Mouse (Mus musculus) left cerebral cortex, adult 18-20 months (tissue): ENCODE results near the gene 2610528A11Rik. TPM values are rescaled to one million over a fixed set of nuclear protein-coding genes. Genes with fewer than 3 reads are reported as not detected.

ENCODE experiments used
- DNase-seq, 2 experiments: peaks; one replicate each; pipeline ENCODE4 v3.0.0; 2021 to 2022; ENCODE audit warnings: low spot score in 2 of 2, mixed read lengths in 1 of 2
- total RNA-seq, 2 experiments: library from RNA; stranded (reverse); gene quantifications; 2 replicates each; pipeline ENCODE4 v1.2.3; 2021

The 2610528A11Rik gene
- total RNA-seq, 2 experiments from 2014 or later = 0.74 to 1.1 TPM

- no peak for DNase-seq
These were observed 18.3 kb downstream of the 2610528A11Rik start for GRCm38 (mm10) chr14:37095556-37095955.

- DNase-seq = no peak
These were observed 19.4 kb downstream of the 2610528A11Rik start for GRCm38 (mm10) chr14:37094436-37094835.

- no peak for DNase-seq
These were observed 30.1 kb downstream of the 2610528A11Rik start for GRCm38 (mm10) chr14:37083755-37084154.

- no peak for DNase-seq
These were observed 33.1 kb downstream of the 2610528A11Rik start for GRCm38 (mm10) chr14:37080724-37081123.

- DNase-seq = no peak
These were observed 45.3 kb downstream of the 2610528A11Rik start for GRCm38 (mm10) chr14:37068516-37068915.

GRCm38 (mm10) chr14:37067629-37068028, 46.2 kb downstream of the 2610528A11Rik start, which contains the start of gene Lrit2:
Gene Lrit2, plus strand, starts transcription at chr14:37067929.
- no peak for DNase-seq

GRCm38 (mm10) chr14:37066636-37067035, 47.2 kb downstream of the 2610528A11Rik start:
- DNase-seq = peak in 1 of 2 experiments; percentile 24

GRCm38 (mm10) chr14:37064849-37065248, 49.0 kb downstream of the 2610528A11Rik start:
- DNase-seq = no peak

Other genes starting within 250 kb of the 2610528A11Rik start
- gene Ccser2, start 145.2 kb downstream of the 2610528A11Rik start, total RNA-seq = 10 to 100 TPM; 85.1 to 86.8 TPM
- gene Rgr, start 65.1 kb downstream of the 2610528A11Rik start, total RNA-seq = not detected
- not detected for gene Lrit1, start 59.2 kb downstream of the 2610528A11Rik start, total RNA-seq
- gene Lrit2, start 46.1 kb downstream of the 2610528A11Rik start, total RNA-seq = not detected
- gene Cdhr1, start 15.7 kb downstream of the 2610528A11Rik start, total RNA-seq = 10 to 100 TPM; 15.5 to 17.2 TPM
- gene Ghitm, start 21.2 kb upstream of the 2610528A11Rik start, total RNA-seq = 100 to 1,000 TPM; 446 to 487 TPM